Mouse (Mus musculus): ENCODE data around the gene Slc22a16. TPM values are rescaled to one million over a fixed set of nuclear protein-coding genes. Genes with fewer than 3 reads are reported as not detected.

The Slc22a16 gene
- total RNA-seq, 2 experiments from 2014 or later, result not detected

GRCm38 (mm10) chr10:40630457-40630856 lies 60.3 kb downstream of the Slc22a16 start:
- no peak for DNase-seq (ENCODE audit: low spot score in 2 of 2)
- TF ChIP-seq CTCF (conservative IDR thresholded peaks at IDR 0.05), result no peak
- peak overlapping the region; percentile 52 for H3K4me3 ChIP-seq
- peak overlapping the region; percentile 89 for H3K27ac ChIP-seq

DNA sequence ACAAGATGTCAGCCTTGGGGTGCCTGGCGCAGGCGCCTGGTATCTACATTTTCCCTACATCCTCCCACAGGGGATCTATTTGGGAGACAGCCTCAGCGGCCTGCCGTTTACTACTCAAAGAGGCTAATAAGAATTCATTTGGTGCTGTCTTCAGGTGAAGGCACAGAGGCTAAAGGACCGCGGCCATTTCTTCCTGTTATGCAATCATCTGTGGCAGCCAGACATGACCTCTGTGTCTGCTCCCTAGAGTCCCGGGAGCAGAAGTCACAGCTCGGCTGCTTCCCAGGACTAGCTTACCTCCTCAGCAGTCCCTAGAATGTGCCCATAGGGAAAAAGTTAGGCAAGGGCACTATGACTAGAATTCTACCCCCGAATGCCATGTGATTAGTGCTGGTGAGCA lies 60.8 kb downstream of the Slc22a16 start:
- DNase-seq (ENCODE audit: low spot score in 2 of 2), result no peak
- no peak for TF ChIP-seq CTCF (conservative IDR thresholded peaks at IDR 0.05)
- H3K4me3 ChIP-seq, result peak overlapping the region; percentile 52
- peak overlapping the region; percentile 89 for H3K27ac ChIP-seq

GRCm38 (mm10) chr10:40632087-40632486 lies 62.0 kb downstream of the Slc22a16 start:
- no peak for TF ChIP-seq CTCF (conservative IDR thresholded peaks at IDR 0.05)
- Histone ChIP-seq H3K4me3 (no peak overlapping the region), H3K27ac (peak overlapping the region; percentile 89)
- no peak for DNase-seq (ENCODE audit: low spot score in 2 of 2)

DNA sequence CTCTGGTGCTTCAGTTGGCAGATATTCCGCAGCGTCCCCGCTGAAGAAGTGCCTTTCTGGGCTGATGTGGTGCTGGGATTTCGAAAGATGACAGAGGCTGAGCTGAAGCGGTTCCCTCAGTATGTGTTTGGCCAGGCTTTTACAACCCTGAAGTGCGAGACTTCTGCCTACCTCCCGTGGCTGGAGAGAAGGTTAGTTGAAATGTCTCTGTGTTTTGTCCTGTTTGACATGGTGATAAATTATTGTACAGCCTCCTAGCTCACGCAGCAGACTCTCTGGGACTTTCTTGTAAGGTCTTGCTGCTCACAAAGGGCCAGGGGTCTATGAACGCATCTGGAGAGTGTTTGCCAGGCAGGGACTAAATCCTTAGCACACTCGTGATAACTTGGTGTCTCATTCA lies 67.2 kb downstream of the Slc22a16 start:
- no peak for DNase-seq (ENCODE audit: low spot score in 2 of 2)
- H3K27ac ChIP-seq, result peak overlapping the region; percentile 98
- H3K4me3 ChIP-seq, result no peak overlapping the region
- no peak for TF ChIP-seq CTCF (conservative IDR thresholded peaks at IDR 0.05)

- DNase-seq (ENCODE audit: low spot score in 2 of 2), result peak; percentile 82 to 88
- TF ChIP-seq CTCF (conservative IDR thresholded peaks at IDR 0.05), result no peak
- Histone ChIP-seq H3K27ac (peak overlapping the region; percentile 98), H3K4me3 (no peak overlapping the region)
Measured at GRCm38 (mm10) chr10:40638276-40638675, 68.1 kb downstream of the Slc22a16 start.

DNA sequence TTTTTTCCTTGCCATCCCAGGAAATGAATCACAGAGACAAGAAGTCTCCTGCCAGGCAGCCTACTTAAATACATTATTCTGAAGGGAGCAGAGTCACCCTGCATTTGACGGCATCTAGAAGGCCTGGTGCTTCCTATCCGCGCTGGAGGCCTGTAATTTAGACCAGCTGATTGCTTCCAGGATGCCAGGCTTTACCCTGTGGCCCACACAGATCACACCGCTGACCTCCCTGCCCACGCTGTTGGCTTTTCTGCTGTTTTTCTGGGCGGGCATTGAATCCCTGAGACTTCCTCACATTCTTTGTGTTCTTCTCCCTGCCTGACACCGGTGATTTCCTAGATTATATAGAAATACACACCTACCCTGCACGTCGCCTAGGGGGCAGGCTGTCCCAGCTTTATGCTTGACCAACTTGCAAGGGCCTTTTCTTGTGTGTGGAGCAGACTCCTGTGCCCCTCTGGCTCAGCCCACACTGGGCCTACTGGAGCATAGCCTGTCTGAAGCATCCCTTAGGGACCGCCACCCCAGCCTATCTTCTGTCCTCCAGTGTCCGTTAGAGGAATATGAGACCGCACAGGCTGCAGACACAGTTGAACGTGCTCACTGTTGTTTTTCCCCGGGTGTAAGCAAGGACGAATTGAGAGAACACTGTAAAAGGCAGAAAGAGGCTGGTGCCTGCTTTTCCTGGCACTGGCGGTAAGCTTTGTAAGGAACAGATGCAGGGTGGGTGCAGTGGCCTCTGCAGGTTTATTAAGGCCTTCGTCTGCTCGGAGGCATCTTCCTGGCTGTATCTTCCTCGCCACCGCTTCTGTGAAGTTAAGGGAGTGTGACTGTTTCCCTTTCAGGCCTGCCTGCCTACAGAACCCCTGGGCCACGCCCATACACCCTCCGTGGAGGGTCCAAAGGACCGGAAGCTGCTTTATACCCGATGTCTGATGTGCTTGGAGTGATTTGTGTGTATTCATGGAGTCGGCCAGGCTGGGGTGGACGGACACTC lies 69.0 kb downstream of the Slc22a16 start:
- H3K27ac ChIP-seq, result peak overlapping the region; percentile 98
- H3K4me3 ChIP-seq, result no peak overlapping the region
- 0 out of 2 replicates have a peak, but pooled peaks have one; percentile 8 for TF ChIP-seq CTCF (conservative IDR thresholded peaks at IDR 0.05)
- DNase-seq (ENCODE audit: low spot score in 2 of 2), result peak in 1 of 2 experiments; percentile 52

DNA sequence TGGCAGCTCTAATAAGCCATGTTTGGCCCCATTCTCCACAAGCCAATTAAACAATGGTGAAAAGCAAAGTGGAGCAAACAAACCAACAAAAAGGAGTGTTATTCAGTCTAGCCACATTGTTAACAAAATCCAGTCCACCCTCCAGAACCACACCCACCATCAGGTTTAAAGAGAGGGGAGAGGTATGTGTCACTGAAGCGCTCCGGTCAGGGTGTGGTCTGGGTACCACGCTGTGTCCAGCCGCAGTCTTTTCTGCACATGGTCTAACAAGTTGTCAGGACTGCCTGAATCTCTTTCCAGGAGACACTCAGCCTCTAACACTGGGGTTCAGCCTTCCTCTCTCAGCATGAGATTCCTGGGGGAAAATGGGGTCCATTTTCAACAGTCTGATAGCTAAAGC lies 70.3 kb downstream of the Slc22a16 start:
- TF ChIP-seq CTCF (conservative IDR thresholded peaks at IDR 0.05), result no peak
- H3K4me3 ChIP-seq, result no peak overlapping the region
- no peak for DNase-seq (ENCODE audit: low spot score in 2 of 2)
- peak overlapping the region; percentile 98 for H3K27ac ChIP-seq

- TF ChIP-seq CTCF (conservative IDR thresholded peaks at IDR 0.05), result no peak; the same call in 1 of the 2 replicates
- no peak for DNase-seq (ENCODE audit: low spot score in 2 of 2)
- peak overlapping the region; percentile 98 for H3K27ac ChIP-seq
- H3K4me3 ChIP-seq, result no peak overlapping the region
Measured at GRCm38 (mm10) chr10:40641901-40642300, 71.8 kb downstream of the Slc22a16 start.

GRCm38 (mm10) chr10:40643126-40643525 lies 73.0 kb downstream of the Slc22a16 start:
- TF ChIP-seq CTCF (conservative IDR thresholded peaks at IDR 0.05), result no peak

GRCm38 (mm10) chr10:40644456-40644855 lies 74.3 kb downstream of the Slc22a16 start:
- no peak for DNase-seq (ENCODE audit: low spot score in 2 of 2)

More at GRCm38 (mm10) chr10:40643126-40643525, 73.0 kb downstream of the Slc22a16 start:
- no peak for DNase-seq (ENCODE audit: low spot score in 2 of 2)
- H3K27ac ChIP-seq, result peak overlapping the region; percentile 98; the same call in 1 of the 2 replicates
- H3K4me3 ChIP-seq, result no peak overlapping the region

GRCm38 (mm10) chr10:40645346-40645745 lies 75.2 kb downstream of the Slc22a16 start:
- TF ChIP-seq CTCF (conservative IDR thresholded peaks at IDR 0.05), result no peak
- Histone ChIP-seq H3K4me3 (no peak overlapping the region), H3K27ac (no peak overlapping the region)
- no peak for DNase-seq (ENCODE audit: low spot score in 2 of 2)

More at GRCm38 (mm10) chr10:40644456-40644855, 74.3 kb downstream of the Slc22a16 start:
- no peak for TF ChIP-seq CTCF (conservative IDR thresholded peaks at IDR 0.05)
- H3K27ac ChIP-seq, result no peak overlapping the region
- H3K4me3 ChIP-seq, result no peak overlapping the region

DNA sequence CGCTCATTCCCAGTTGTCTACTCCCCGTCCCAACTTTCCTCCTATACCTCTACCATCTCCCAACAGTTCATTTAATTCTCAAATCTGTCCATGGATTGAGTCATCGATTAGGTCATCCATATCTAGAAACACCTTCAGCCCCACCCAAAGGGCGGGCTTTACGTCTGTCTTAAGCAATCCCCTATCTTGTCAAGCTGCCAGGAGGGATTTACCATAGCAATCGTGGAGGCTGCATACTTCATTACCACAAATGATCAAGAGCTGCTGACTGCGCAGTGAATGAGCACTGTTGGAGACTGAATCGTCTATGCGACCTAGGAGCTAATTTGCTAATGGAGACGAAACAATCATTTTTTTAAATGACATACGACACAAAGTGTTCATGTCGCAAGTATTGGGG lies 78.6 kb downstream of the Slc22a16 start:
- peak overlapping the region; percentile 43 for H3K27ac ChIP-seq
- no peak overlapping the region for H3K4me3 ChIP-seq
- DNase-seq (ENCODE audit: low spot score in 2 of 2), result no peak
- TF ChIP-seq CTCF (conservative IDR thresholded peaks at IDR 0.05), result no peak

- DNase-seq (ENCODE audit: low spot score in 2 of 2), result peak; percentile 41 to 52
Measured at GRCm38 (mm10) chr10:40649634-40650033, 79.5 kb downstream of the Slc22a16 start.

More at GRCm38 (mm10) chr10:40649634-40650033, 79.5 kb downstream of the Slc22a16 start:
- TF ChIP-seq CTCF (conservative IDR thresholded peaks at IDR 0.05), result peak; percentile 80
- H3K4me3 ChIP-seq, result no peak overlapping the region
- peak overlapping the region; percentile 77 for H3K27ac ChIP-seq
